Mouse (Mus musculus) liver, adult 2 months (tissue): ENCODE measurements at regions not wholly inside any gene's neighbourhood (a gene's known extent, or its start where the extent isn't known, plus 50 kb on each side); places are given as distances from the start of the nearest gene placed in this dataset.

Experiments used
- CTCF ChIP-seq: fragments of 200-500 bp; IDR thresholded peaks from 2 replicates; pipeline ENCODE4 v1.5.1; 2011; ENCODE audit warnings: low read depth, low read length, control low read depth
- POLR2A ChIP-seq: fragments of 200-500 bp; IDR thresholded peaks from 2 replicates; pipeline ENCODE4 v1.6.1; 2011; ENCODE audit warnings: low read length, control low read depth; ENCODE audit not compliant: insufficient read depth; ENCODE audit errors: extremely low read depth

- TF ChIP-seq POLR2A (no peak), CTCF (no peak)
Observed at GRCm38 (mm10) chr15:67420776-67421175, 920.1 kb upstream of the Lrrc6 start.
